Mouse (Mus musculus) liver, embryonic 11.5 days (tissue): ENCODE results near the gene 9330161L09Rik. TPM values are rescaled to one million over a fixed set of nuclear protein-coding genes. Genes with fewer than 3 reads are reported as not detected.

Experiments used
- ATAC-seq: fragments of 200-750 bp; cut with Nextera tagmentation; replicated peaks from 2 replicates; pipeline ENCODE4 v1.8.0; 2017; ENCODE audit warnings: moderate number of reproducible peaks, mild to moderate bottlenecking, moderate TSS enrichment, moderate library complexity; ENCODE audit not compliant: low FRiP score
- DNase-seq: peaks from one replicate; pipeline ENCODE4 v3.0.0-alpha.2; 2017; ENCODE audit warnings: low spot score
- H3K27ac ChIP-seq: fragments of 300-500 bp; sonication (generic); 2 replicates; pipeline ENCODE4 v1.5.1; 2014; ENCODE audit warnings: mild to moderate bottlenecking, low read depth, low read length, control low read depth
- H3K27me3 ChIP-seq: fragments of 300-500 bp; sonication (generic); replicated peaks from 2 replicates; pipeline ENCODE4 v1.6.1; 2014; ENCODE audit warnings: low read length, mixed read lengths; ENCODE audit not compliant: control insufficient read depth, insufficient read depth
- H3K36me3 ChIP-seq: fragments of 300-500 bp; sonication (generic); 2 replicates; pipeline ENCODE4 v1.6.1; 2014; ENCODE audit warnings: mild to moderate bottlenecking, low read length, moderate library complexity, mixed read lengths; ENCODE audit not compliant: control insufficient read depth, insufficient read depth
- H3K4me1 ChIP-seq: fragments of 300-500 bp; sonication (generic); replicated peaks from 2 replicates; pipeline ENCODE4 v1.6.1; 2014; ENCODE audit warnings: low read length, mixed read lengths; ENCODE audit not compliant: control insufficient read depth, insufficient read depth
- H3K4me2 ChIP-seq: fragments of 300-500 bp; sonication (generic); 2 replicates; pipeline ENCODE4 v1.6.1; 2014; ENCODE audit warnings: mild to moderate bottlenecking, control low read depth, moderate library complexity
- H3K4me3 ChIP-seq: fragments of 300-500 bp; sonication (generic); 2 replicates; pipeline ENCODE4 v1.5.1; 2014; ENCODE audit warnings: low read depth, low read length, control low read depth
- H3K9ac ChIP-seq: fragments of 300-500 bp; sonication (generic); 2 replicates; pipeline ENCODE4 v1.6.1; 2014; ENCODE audit warnings: low read depth, low read length, control low read depth
- H3K9me3 ChIP-seq: fragments of 300-500 bp; sonication (generic); 2 replicates; pipeline ENCODE4 v1.6.1; 2016; ENCODE audit warnings: low read length, inconsistent platforms, mixed read lengths; ENCODE audit not compliant: control insufficient read depth
- WGBS: fragments of 180-500 bp; shearing (Covaris S2); extraction: QIAGEN DNeasy Blood & Tissue Kit; methylation state at CpG from one replicate; pipeline ENCODE4 v1.1.7; 2014; 5-methylcytosine and 5-hydroxymethylcytosine counted together
- polyA plus RNA-seq: library from polyadenylated mRNA; unstranded; fragments of >200 nt; fragmentation: Nextera tagmentation; extraction: Ambion mirVana; gene quantifications from 2 replicates; pipeline ENCODE4 v1.2.1, GENCODE M21; 2014

The 9330161L09Rik gene
- polyA plus RNA-seq, 1 experiment from 2014 or later, result 0.80 TPM

DNA sequence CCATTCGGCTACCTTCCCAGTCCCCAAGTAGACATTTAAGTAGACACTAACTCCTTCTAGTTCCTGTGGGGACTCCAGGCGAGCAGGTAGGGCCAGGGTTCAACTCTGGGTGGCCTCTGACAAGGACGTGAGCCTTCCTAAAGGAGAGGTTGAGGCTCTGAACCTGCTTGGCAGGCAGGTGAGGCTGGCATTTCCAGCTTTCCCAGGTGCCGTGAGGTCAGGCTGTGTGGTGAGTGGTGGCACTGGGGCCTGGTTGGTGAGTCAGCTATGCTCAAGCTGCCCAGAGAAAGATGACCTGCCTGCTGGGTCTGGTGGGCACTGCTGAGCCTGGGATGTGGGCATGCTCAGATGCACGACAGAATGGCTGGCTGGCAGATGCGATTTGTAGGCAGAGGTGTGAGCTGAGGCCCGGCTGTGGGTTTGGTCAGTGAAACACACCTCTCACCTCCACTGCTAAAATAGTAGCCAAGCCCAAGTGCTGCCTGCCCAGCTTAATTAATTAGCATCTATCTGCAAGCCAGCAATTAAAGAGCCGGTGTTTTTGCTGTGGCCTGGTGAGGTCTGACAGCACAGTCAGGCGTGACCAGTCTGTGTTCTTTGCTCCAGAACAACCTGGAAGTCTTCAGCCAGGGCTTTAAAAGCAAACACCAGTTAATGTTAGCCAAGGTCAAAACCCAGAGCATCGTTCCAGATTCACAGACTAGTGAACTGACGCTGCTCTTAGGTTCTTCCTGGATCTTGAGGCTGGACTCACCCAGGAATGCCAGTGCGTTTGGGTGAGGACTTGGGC, 11.9 kb downstream of the 9330161L09Rik start:
- ATAC-seq (no peak), DNase-seq (no peak)
- Histone ChIP-seq H3K9ac (no peak overlapping the region), H3K9me3 (no peaks in the 10 kb centered on the region), H3K4me3 (no peak overlapping the region), H3K27me3 (no peaks in the 10 kb centered on the region), H3K4me1 (peaks cover 28% of the 10 kb centered on the region), H3K36me3 (no peaks in the 10 kb centered on the region), H3K4me2 (no peak overlapping the region), H3K27ac (no peak overlapping the region; the same call in 1 of the 2 replicates)
- 76% methylated on average over 12 of the region's 12 CpGs for WGBS

DNA sequence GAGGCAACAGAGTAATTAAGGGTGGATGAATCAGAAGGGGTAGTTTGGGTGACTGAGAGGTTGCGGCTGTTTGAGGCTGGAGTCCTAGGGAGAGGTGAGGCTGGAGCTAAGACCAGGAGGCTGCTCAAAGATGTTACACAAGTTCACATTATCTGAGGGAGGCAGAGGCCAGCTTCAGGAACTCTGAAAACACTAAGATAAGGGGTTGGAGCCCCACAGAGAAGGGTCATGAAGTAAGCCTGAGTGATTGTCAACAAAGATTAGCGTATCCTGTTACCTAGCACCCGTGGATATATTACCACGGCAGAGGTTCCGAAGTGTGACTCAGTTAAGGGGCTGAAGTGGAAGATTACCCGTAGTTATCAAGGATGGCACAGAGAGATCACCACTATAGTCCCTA, 14.1 kb downstream of the 9330161L09Rik start:
- Histone ChIP-seq H3K4me3 (peak overlapping the region; percentile 22; the same call in 1 of the 2 replicates), H3K27me3 (no peaks in the 10 kb centered on the region), H3K9ac (peak overlapping the region; percentile 60), H3K9me3 (no peaks in the 10 kb centered on the region), H3K27ac (peak overlapping the region; percentile 95), H3K36me3 (no peaks in the 10 kb centered on the region), H3K4me2 (peak overlapping the region; percentile 65), H3K4me1 (peaks cover 39% of the 10 kb centered on the region)
- peak; percentile 90 for ATAC-seq
- 11% methylated on average over 6 of the region's 6 CpGs for WGBS
- no peak for DNase-seq

DNA sequence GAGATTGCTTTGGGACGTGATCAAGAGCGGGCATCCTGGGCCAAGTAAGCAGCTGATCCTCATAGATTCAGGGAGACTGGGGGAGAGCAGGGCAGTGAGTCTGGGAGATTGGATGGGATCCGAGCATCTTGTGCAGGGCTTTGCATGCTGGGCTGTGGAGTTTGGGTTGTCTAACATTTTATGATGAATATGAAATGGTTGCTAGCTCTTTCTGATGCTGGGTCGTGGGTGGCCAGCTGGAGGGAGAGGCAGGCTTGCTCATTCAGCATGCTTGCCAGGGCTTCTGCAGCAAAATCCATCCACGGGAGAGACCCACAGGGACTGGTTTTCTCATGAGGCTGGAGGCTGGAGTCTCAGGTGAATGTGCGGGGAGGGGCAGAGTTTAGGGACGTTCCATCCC, 16.5 kb downstream of the 9330161L09Rik start:
- no peak overlapping the region for H3K4me3 ChIP-seq
- no peak overlapping the region for H3K9ac ChIP-seq
- 79% methylated on average over 7 of the region's 7 CpGs for WGBS
- H3K27me3 ChIP-seq, result no peaks in the 10 kb centered on the region
- H3K9me3 ChIP-seq, result no peaks in the 10 kb centered on the region
- no peak overlapping the region for H3K27ac ChIP-seq
- peaks cover 41% of the 10 kb centered on the region for H3K4me1 ChIP-seq
- ATAC-seq (no peak), DNase-seq (no peak)
- H3K36me3 ChIP-seq, result no peaks in the 10 kb centered on the region
- peak overlapping the region; percentile 92 for H3K4me2 ChIP-seq

DNA sequence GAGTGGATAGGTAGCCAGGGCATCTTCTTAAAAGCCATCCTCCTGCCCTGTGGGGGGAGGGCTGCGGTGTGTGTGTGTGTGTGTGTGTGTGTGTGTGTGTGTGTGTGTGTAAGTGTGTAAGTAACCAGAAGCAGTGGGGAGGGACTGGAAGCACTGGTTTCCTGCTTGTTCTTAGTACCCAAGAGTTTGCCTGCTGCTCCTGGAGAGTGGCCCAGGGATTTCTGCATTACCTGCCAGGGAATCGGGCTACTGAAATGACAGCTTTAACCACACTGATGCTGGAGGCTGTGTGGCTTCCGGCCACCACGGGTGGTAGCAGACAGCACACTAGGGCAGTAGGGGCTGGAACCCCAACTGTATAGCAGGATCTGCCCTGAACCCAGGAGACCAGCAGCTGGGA, 17.6 kb downstream of the 9330161L09Rik start:
- Histone ChIP-seq H3K4me2 (peak overlapping the region; percentile 92), H3K36me3 (no peaks in the 10 kb centered on the region), H3K4me1 (peaks cover 40% of the 10 kb centered on the region), H3K9me3 (no peaks in the 10 kb centered on the region), H3K27ac (no peak overlapping the region; the same call in 1 of the 2 replicates), H3K9ac (peak overlapping the region; percentile 91; the same call in 1 of the 2 replicates), H3K4me3 (peak overlapping the region; percentile 88), H3K27me3 (no peaks in the 10 kb centered on the region)
- ATAC-seq (no peak), DNase-seq (no peak)
- 65% methylated on average over 4 of the region's 4 CpGs for WGBS

DNA sequence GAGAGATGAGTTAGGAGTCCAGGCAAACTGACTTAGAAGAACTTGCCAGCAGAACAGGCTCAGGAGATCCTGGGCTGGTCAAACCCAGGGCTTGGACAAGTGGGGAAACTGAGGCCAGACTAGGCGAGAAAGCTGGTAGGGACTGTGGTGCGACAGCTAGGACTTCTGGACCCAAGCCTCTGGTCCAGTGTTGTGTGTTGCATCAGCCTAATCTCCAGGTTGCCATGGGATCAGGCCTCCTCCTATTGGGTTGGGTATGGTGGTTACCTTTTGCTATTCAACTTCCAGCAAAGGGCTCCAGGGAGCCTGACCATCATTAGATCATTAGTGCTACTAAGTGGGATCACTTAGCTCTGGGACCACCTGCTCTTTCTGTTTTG, 18.3 kb downstream of the 9330161L09Rik start:
- H3K4me1 ChIP-seq, result peaks cover 38% of the 10 kb centered on the region
- H3K9me3 ChIP-seq, result no peaks in the 10 kb centered on the region
- H3K4me2 ChIP-seq, result peak overlapping the region; percentile 92
- DNase-seq (no peak), ATAC-seq (no peak)
- H3K4me3 ChIP-seq, result peak overlapping the region; percentile 88
- peak overlapping the region; percentile 91 for H3K9ac ChIP-seq
- no peaks in the 10 kb centered on the region for H3K36me3 ChIP-seq
- WGBS, result 72% methylated on average over 2 of the region's 2 CpGs
- no peaks in the 10 kb centered on the region for H3K27me3 ChIP-seq
- H3K27ac ChIP-seq, result peak overlapping the region; percentile 72

DNA sequence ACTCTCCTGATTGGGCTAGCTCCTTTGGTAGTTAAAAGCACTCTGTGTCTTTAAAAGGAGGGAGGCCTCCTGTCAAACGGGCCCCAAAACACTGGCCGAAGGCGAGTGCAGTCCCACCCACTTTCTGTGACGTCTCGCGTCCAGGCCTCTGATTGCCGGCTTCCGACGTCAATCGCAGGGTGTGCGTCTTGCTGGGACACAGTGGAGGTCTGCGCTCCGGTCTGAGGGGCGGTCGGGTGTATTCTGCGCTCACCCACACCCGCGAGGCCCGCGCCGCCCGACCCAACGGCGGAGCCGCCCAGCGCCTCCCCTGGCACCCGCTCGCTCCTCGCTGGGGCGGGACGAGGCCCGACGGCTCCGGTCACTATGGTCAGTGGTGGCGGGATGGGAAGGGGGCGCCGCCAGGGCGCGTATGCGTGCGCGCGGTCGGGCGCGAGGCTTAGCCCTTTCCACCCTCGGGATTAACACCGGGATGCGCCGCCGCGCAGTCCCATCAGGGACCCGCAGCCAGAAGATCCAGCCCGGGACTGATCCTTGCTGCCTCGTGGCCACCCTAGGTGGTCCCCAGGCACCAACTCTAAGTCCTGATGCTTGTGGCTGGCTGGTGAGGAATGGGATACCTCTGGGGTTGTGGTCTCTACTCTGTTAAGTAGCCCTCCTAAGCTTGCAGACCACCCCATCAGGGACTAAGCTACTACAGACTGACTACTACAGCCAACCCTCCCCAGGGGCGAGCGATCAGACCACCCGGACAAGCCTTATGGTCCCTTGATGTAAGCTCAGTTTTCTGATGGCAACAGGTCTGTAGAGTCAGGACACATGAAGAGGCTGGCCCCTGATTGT, 18.9 kb downstream of the 9330161L09Rik start, which contains the start of gene Otub2:
Gene Otub2, plus strand, starts transcription at position 178 of the 843 bp plus-strand sequence.
- peak; percentile 87 for DNase-seq
- peak within 1 kb of the TSS; percentile 91 for H3K9ac ChIP-seq
- H3K27ac ChIP-seq, result peak within 1 kb of the TSS; percentile 72
- peak within 1 kb of the TSS; percentile 92 for H3K4me2 ChIP-seq
- WGBS, result 2% methylated on average over 53 of the region's 58 CpGs
- H3K9me3 ChIP-seq, result no peaks in the 10 kb centered on the region
- H3K27me3 ChIP-seq, result no peaks in the 10 kb centered on the region
- peaks cover 33% of the 10 kb centered on the region for H3K4me1 ChIP-seq
- no peaks in the 10 kb centered on the region for H3K36me3 ChIP-seq
- ATAC-seq, result peak; percentile 91
- peak within 1 kb of the TSS; percentile 88 for H3K4me3 ChIP-seq

DNA sequence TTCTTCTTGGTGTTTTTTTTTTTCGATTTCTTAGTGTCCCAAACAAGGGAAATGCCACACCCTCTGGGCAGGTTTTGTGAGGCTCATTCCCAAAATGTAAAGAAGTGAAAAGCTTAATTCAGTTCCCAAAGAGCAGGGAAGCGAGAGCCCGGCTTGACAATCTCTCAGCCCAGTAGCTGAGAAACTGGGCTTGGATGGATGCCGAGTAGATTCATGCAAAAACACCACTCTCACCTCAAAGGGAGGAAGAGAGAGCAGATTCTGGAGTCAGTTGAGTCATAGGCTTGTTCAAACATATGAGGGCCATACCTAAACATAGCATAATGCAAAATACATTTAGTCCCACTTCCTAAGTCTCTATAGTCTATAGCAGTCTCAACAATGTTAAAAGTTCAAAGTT, 27.4 kb downstream of the 9330161L09Rik start:
- H3K9me3 ChIP-seq, result no peaks in the 10 kb centered on the region
- 75% methylated on average over 4 of the region's 4 CpGs for WGBS
- no peak overlapping the region for H3K27ac ChIP-seq
- DNase-seq (no peak), ATAC-seq (no peak)
- no peaks in the 10 kb centered on the region for H3K36me3 ChIP-seq
- H3K4me3 ChIP-seq, result no peak overlapping the region
- H3K4me2 ChIP-seq, result no peak overlapping the region
- H3K9ac ChIP-seq, result no peak overlapping the region
- no peaks in the 10 kb centered on the region for H3K27me3 ChIP-seq
- H3K4me1 ChIP-seq, result no peaks in the 10 kb centered on the region

DNA sequence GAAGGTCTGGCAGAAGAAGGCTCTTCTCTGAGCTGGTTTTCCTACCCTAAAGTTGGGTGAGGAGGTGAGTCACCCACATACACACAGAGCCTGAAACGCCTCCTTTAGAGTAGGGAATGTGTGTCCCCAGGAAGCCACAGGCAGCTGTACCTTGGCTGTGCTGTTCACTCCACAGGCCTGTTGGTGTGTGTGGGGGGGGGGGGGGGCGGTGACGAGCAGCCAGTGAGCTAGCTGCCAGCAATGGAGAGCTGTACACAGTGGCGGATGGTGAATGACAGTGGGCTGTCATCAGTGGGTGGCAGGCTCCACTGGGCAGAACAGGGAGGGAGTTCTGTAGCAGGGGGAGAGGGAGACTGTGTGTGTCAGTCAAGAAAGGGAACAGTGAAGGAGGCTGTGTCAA, 30.8 kb downstream of the 9330161L09Rik start:
- Histone ChIP-seq H3K4me1 (peaks cover 14% of the 10 kb centered on the region), H3K27me3 (no peaks in the 10 kb centered on the region), H3K4me2 (no peak overlapping the region), H3K9me3 (no peaks in the 10 kb centered on the region), H3K4me3 (no peak overlapping the region), H3K9ac (no peak overlapping the region), H3K27ac (no peak overlapping the region), H3K36me3 (no peaks in the 10 kb centered on the region)
- 64% methylated on average over 4 of the region's 4 CpGs for WGBS
- ATAC-seq (no peak), DNase-seq (no peak)
